Mouse (Mus musculus): ENCODE data around the gene Gm9821.

The Gm9821 gene

GRCm38 (mm10) chr2:91926949-91927348, 18.6 kb upstream of the Gm9821 start, which contains the start of gene Chrm4:
TSS of gene Chrm4 (plus strand) at chr2:91927249.
- no peak for DNase-seq (ENCODE audit: low read depth)

GRCm38 (mm10) chr2:91927826-91928533, 17.5 kb upstream of the Gm9821 start:
- peak; percentile 90 for DNase-seq (ENCODE audit: low read depth)

- DNase-seq (ENCODE audit: low read depth) = peak; percentile 31
Measured at GRCm38 (mm10) chr2:91928534-91929350, 16.8 kb upstream of the Gm9821 start.

- no peak for DNase-seq (ENCODE audit: low read depth)
Measured at GRCm38 (mm10) chr2:91929455-91929854, 16.0 kb upstream of the Gm9821 start.

GRCm38 (mm10) chr2:91929936-91930335, 15.6 kb upstream of the Gm9821 start:
- peak; percentile 72 for DNase-seq (ENCODE audit: low read depth)

- DNase-seq (ENCODE audit: low read depth) = no peak
Measured at GRCm38 (mm10) chr2:91930761-91931291, 14.7 kb upstream of the Gm9821 start.

- DNase-seq (ENCODE audit: low read depth) = peak; percentile 55
Measured at GRCm38 (mm10) chr2:91931328-91932159, 14.0 kb upstream of the Gm9821 start.

GRCm38 (mm10) chr2:91932160-91932711, 13.3 kb upstream of the Gm9821 start, which contains the start of gene Mdk:
TSS of gene Mdk (minus strand) at chr2:91932297.
- DNase-seq (ENCODE audit: low read depth) = peak; percentile 64

GRCm38 (mm10) chr2:91932737-91933350, 12.7 kb upstream of the Gm9821 start:
- no peak for DNase-seq (ENCODE audit: low read depth)

- DNase-seq (ENCODE audit: low read depth) = no peak
Measured at GRCm38 (mm10) chr2:91933471-91933870, 12.0 kb upstream of the Gm9821 start.

GRCm38 (mm10) chr2:91934016-91934415, 11.5 kb upstream of the Gm9821 start:
- DNase-seq (ENCODE audit: low read depth) = no peak

GRCm38 (mm10) chr2:91934826-91935525, 10.5 kb upstream of the Gm9821 start:
- DNase-seq (ENCODE audit: low read depth) = no peak

GRCm38 (mm10) chr2:91936154-91936553, 9.3 kb upstream of the Gm9821 start:
- DNase-seq (ENCODE audit: low read depth) = no peak

- DNase-seq (ENCODE audit: low read depth) = no peak
Measured at GRCm38 (mm10) chr2:91939303-91939935, 6.1 kb upstream of the Gm9821 start.

GRCm38 (mm10) chr2:91942356-91942755, 3.1 kb upstream of the Gm9821 start:
- DNase-seq (ENCODE audit: low read depth) = peak; percentile 47

GRCm38 (mm10) chr2:91944170-91944950, 1.1 kb upstream of the Gm9821 start:
- peak; percentile 87 for DNase-seq (ENCODE audit: low read depth)

GRCm38 (mm10) chr2:91946836-91947235, 1.3 kb downstream of the Gm9821 start:
- DNase-seq (ENCODE audit: low read depth) = no peak

- DNase-seq (ENCODE audit: low read depth) = peak; percentile 43
Measured at GRCm38 (mm10) chr2:91947397-91948150, 2.1 kb downstream of the Gm9821 start.

- DNase-seq (ENCODE audit: low read depth) = no peak
Measured at GRCm38 (mm10) chr2:91948151-91948509, 2.6 kb downstream of the Gm9821 start.
